Comparison of ENCODE assay signal across 8 mouse cellular contexts in the genomic region with DNA sequence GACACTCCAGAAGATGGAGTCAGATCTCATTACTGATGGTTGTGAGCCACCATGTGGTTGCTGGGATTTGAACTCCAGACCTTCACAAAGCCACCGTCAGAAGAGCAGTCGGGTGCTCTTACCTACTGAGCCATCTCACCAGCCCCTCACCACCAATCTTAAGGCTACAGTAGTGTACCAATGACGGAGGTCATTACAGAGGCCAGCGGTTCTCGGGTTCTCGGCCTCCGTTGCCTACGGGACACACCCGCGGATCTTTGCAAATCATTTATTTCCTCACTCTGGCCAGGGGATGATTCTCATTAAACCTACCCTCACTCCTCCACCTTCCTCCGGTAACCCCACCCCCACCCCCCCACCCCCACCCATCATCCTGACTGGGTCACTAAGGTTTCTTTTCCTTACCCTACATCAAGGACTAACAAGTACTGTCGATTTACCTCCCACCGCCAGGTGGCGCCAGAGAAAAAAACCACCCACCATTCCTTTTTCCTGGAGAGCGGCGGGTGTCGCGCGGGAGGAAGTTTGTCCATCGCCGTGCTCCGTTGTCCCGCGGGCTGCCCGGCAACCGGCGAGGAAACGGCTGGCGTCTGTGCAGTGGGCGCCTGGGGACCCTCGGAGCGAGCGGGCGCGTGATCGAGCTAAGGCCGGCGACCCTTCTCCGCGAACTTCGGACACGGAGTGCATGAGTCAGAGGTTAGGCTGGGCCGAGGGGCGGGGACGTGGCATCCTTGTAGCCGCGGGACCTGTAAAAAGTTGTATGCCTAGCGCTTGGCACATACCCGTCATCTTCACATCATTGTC. TPM values are rescaled to one million over a fixed set of nuclear protein-coding genes. Genes with fewer than 3 reads are reported as not detected.
A peak's percentile ranks its signal among the peaks of the same experiment; 100 is the strongest.
DNase-seq lines count a peak whose midpoint lies in the region; ATAC-seq lines count a peak whose summit lies in the region.

A gene (plus strand): TSS at position 496 of the 804 bp plus-strand sequence.

- intact Hi-C loops in gastrocnemius, postnatal 14 days (cut with DNase I; ENCODE audit: low total_unique reads): no loop called here
- intact Hi-C loops in left cerebral cortex, postnatal 10 days (cut with DNase I): no loop called here

- peak; percentile 96 for DNase-seq in adipocyte (ENCODE audit: low spot score)
- DNase-seq in embryo, embryonic 10 days (ENCODE audit: low spot score): peak; percentile 93
- DNase-seq in gastrocnemius, postnatal 14 days: peak; percentile 93
- DNase-seq in left cerebral cortex, postnatal 10 days (ENCODE audit: extremely low spot score in 1 of 2, low spot score in 2 of 2): peak; percentile 93 to 96
- DNase-seq in right cerebral cortex, postnatal 25 days: peak; percentile 90
- peak; percentile 90 to 95 for DNase-seq in urinary bladder, postnatal 4 days (ENCODE audit: low spot score in 2 of 2)

- ATAC-seq in inflammation-experienced regulatory T-cells, adult 6 months: peak; percentile 87
- peak; percentile 59 for ATAC-seq in megakaryocyte-erythroid progenitor cell, adult 5-6 weeks (replicated peaks; ENCODE audit: low FRiP score, low TSS enrichment, poor library complexity, severe bottlenecking)

RNA-seq across cellular contexts. Expression of the gene that starts here (rescaled TPM):
- 1 to 10 TPM; 3.4 to 3.5 TPM for total RNA-seq in gastrocnemius, postnatal 14 days (2021)
- 10 to 100 TPM in 2 of 3 experiments, 1 to 10 TPM in 1; 4.4 to 30.2 (median 13.8) TPM for polyA plus RNA-seq in inflammation-experienced regulatory T-cells, adult 6 months (2017; shearing (Covaris generic))
- total RNA-seq in left cerebral cortex, postnatal 10 days (2021): 10 to 100 TPM; 13.0 to 15.4 TPM
- 19.9 and 20.3 TPM in 2 replicates for total RNA-seq in megakaryocyte-erythroid progenitor cell, adult 5-6 weeks (2014; fragmentation: Nextera tagmentation)
- total RNA-seq in megakaryocyte-erythroid progenitor cell, adult 5-6 weeks (2017): 11.8 and 16.3 TPM in 2 replicates

Comparison
In these comparisons a context has a peak if more than half of its experiments do, and no peak if none do; other contexts are left out.
1. Peak in every context shown above with its lines: DNase-seq and ATAC-seq.